Mouse (Mus musculus) MEL (cell line): ENCODE results near the gene Ints13.

Experiments used
- MYC ChIP-seq: IDR thresholded peaks from 2 replicates; pipeline ENCODE4 v1.6.1; 2011; ENCODE audit warnings: low read depth, mild to moderate bottlenecking, low read length, improper control_type of control experiment, moderate library complexity
- POLR2A ChIP-seq, 2 experiments: IDR thresholded peaks; 2 replicates each; pipeline ENCODE4 v1.6.1; 2011 to 2012; ENCODE audit warnings: low read length in 2 of 2, mild to moderate bottlenecking in 2 of 2, control low read depth in 1 of 2, improper control_type of control experiment in 1 of 2, low read depth in 1 of 2, moderate library complexity in 1 of 2; ENCODE audit not compliant: control insufficient read depth in 1 of 2, insufficient read depth in 1 of 2, poor library complexity in 1 of 2
- TBP ChIP-seq: IDR thresholded peaks from 2 replicates; pipeline ENCODE4 v1.8.0; 2011; ENCODE audit warnings: low read depth, low read length, improper control_type of control experiment

GRCm38 (mm10) chr6:146509891-146510290 is 67.7 kb downstream of the Ints13 start:
- no peak for TF ChIP-seq MYC
- TF ChIP-seq TBP: no peak
- TF ChIP-seq POLR2A (IDR thresholded peaks at IDR 0.05; ENCODE audit: control insufficient read depth in 1 of 2, insufficient read depth in 1 of 2, low read depth in 1 of 2, low read length in 2 of 2, poor library complexity in 1 of 2): no peak
